Mouse (Mus musculus) c-Kit-positive CD71-positive TER-119-negative erythroid progenitor cells, embryonic 14.5 days (primary cell): ENCODE data around the gene Clic4.

ENCODE experiments used
- DNase-seq: peaks from one replicate; pipeline ENCODE4 v3.0.0-alpha.2; 2013; ENCODE audit warnings: low read depth

Gene Clic4

GRCm38 (mm10) chr4:135272640-135273306 lies at the start of gene Clic4:
Gene Clic4, minus strand, starts transcription at chr4:135272814.
- peak; percentile 99 for DNase-seq

GRCm38 (mm10) chr4:135317966-135318365 lies 45.4 kb upstream of the Clic4 start:
- DNase-seq: peak; percentile 76

GRCm38 (mm10) chr4:135317539-135317938 lies 44.9 kb upstream of the Clic4 start:
- DNase-seq: no peak

- DNase-seq: no peak
These were observed 42.7 kb upstream of the Clic4 start for GRCm38 (mm10) chr4:135315287-135315686.

GRCm38 (mm10) chr4:135314419-135314832 lies 41.8 kb upstream of the Clic4 start:
- DNase-seq: peak; percentile 70

- DNase-seq: peak; percentile 40
These were observed 41.2 kb upstream of the Clic4 start for GRCm38 (mm10) chr4:135313761-135314241.

DNA sequence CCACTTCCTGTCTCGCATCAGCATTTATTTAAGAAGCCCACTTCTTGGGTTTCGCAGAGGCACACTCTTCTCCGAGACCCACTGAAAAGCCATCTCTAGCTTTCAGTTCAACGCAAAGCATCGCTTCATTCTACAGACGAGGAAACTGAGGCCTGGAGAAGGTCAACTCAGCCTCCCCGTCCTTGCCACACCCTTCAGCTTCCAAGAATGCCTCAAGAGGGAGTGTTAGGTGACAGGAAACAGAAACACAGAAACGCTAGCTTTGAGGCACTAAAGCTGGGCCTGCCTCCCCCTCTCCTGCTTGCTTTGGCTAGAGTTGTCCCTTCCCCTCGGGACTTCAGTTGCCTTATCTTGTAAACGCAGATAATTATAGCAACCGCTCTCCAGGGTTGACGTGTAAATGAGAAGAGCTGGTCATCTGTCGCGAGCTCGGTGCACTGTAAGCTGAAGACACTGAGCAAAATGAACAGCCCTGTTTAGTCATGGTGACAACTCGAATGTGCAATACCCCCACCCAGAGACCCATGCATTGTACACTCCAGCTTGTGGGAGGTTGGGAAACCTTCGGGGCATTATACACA lies 40.6 kb upstream of the Clic4 start:
- peak; percentile 67 for DNase-seq

DNA sequence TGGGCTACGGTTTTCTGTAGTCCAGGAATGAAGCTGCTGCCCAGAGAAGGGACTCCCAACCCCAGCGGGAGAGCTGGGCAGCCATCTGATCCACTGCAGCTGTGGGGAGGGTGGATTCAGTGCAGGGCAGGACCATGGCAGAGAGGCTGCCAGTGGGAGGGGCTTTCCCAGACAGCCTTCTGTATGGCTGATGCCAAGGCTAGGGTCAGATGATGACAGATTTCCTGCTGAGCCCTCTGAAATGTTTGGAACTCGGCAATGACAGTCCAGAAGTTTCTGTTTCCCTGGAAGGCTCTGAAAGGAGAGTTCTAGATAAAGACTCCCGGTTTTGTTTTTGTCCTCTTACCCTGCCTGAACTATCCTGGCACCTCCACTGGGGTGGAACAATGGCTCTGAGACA lies 40.1 kb upstream of the Clic4 start:
- DNase-seq: no peak

DNA sequence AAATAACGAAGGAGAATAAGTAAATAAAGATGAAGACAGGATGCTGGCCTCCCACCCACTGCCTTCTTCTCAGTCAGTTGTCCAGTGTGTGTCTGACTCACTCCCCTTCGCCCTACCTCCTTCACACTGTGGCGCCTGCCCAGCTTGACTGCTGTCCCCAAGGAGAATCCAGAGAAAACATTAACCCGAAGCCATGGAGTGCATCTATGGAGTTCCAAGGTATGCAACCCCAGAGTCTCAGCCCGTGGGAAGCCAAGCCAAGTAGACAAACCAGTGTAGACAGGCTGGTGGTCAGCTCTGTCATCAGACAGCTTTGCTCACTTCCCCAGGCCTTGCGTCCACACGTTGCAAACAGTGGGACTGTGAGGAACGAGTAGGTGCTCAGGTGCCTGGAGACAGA lies 37.8 kb upstream of the Clic4 start:
- no peak for DNase-seq

DNA sequence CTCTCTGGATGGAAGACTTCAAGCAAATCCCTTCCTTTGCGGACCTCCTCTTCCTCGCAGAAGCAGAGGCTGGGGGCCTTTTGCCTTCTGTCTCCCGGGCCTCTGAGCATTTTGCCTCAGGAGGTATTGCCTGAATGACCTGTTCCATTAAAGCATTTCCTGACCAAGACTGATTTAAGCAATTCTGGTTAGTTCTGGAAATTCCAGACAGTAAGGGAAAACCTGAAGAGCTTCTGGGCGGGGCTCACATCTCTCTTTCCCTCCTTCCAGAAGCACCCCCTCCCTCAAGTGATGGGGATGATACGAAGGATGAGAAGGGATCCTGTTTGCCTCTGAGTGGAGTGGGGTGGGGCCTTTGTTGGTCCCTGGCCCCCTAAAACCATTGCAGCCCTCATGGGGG lies 37.1 kb upstream of the Clic4 start:
- DNase-seq: no peak

- DNase-seq: no peak
These were observed 36.6 kb upstream of the Clic4 start for GRCm38 (mm10) chr4:135309112-135309659.

DNA sequence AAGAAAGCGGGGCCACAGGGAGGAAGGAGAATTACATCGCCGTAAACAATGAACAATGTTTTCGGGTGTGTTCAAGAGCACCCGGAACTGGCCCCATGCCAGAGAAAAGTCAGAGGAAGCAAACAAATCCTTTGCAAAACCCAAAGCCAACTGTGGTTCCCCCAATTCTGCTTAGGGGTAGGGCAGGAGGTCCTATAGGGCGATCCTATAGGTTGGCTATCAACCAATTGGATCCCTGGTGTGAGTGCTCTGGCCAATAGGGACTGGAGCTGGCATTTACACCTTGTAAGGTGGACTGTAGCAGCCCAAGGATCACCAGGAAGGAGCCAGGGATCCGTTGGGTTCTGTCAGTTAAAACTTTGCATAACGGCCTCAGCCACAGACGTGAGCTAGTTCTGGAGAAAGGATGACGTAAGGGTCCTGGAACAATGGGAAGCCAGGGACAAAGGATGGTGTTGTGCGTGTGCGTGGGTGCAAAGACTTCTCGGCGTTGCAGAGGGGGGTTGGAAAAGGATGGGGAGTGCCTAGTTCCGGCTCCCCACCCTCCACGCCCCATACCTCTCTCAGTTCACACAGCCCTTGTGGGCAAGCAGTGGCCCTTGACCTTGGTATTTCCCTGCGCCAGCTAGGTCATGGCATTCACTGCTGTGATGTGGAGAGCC lies 34.5 kb upstream of the Clic4 start:
- DNase-seq: peak; percentile 39

DNA sequence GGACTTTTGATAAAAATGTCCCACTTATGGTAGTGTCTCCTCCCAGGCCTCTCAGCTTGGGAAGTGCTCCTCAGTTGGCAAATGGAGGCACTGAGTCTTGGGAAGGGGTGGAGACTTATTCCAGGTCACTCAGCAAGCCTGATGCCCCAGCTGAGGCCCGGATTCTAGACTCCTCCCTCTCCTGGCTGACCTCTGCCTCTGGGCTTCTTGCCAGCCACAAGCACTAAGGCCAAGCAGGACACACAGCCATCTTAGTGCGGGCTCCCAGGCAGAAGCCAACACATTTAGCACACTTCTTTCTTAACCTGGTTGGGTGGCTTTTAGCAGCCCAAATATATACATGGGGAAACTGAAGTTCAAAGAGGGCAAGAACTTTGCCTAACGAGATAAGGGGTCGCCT lies 33.9 kb upstream of the Clic4 start:
- DNase-seq: no peak

- DNase-seq: no peak
These were observed 29.6 kb upstream of the Clic4 start for GRCm38 (mm10) chr4:135302261-135302660.

- no peak for DNase-seq
These were observed 28.6 kb upstream of the Clic4 start for GRCm38 (mm10) chr4:135301166-135301565.

- DNase-seq: no peak
These were observed 27.8 kb upstream of the Clic4 start for GRCm38 (mm10) chr4:135300248-135301041.

GRCm38 (mm10) chr4:135298680-135299079 lies 26.1 kb upstream of the Clic4 start:
- DNase-seq: no peak

- DNase-seq: no peak
These were observed 25.4 kb upstream of the Clic4 start for GRCm38 (mm10) chr4:135297931-135298546.

- no peak for DNase-seq
These were observed 24.5 kb upstream of the Clic4 start for GRCm38 (mm10) chr4:135297146-135297545.

GRCm38 (mm10) chr4:135296565-135296964 lies 24.0 kb upstream of the Clic4 start:
- DNase-seq: no peak

DNA sequence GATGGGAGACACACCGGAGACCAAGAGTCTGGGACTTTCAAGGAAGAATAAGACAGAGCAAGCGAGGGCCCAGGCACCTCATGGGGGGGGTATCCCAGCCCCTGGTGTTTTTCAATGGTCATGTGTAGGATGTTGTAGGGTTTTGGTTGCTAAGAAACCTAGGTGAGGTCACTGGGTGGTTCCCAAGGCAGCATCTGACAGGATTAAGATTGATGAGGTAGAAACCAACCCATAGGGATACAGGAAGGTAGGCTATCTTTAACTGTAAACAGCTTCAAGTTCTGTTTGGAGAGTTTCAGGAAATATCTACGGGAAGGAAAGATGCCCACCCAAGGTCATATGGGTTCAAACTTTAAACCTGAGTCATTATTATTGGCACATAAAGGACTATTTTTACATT lies 21.2 kb upstream of the Clic4 start:
- DNase-seq: no peak
